Mouse (Mus musculus) hematopoietic multipotent progenitor cell, adult 10-12 weeks (in vitro differentiated cells): ENCODE measurements around the gene Arl6ip5. TPM values are rescaled to one million over a fixed set of nuclear protein-coding genes. Genes with fewer than 3 reads are reported as not detected.

Source experiments
- polyA plus RNA-seq: library from polyadenylated mRNA; stranded (reverse); fragments of >175 nt; gene quantifications from 2 replicates; pipeline ENCODE4 v1.2.3, GENCODE M21; 2012; ENCODE audit warnings: low replicate concordance

The Arl6ip5 gene
- polyA plus RNA-seq = 12.9 and 72.9 TPM in 2 replicates

GRCm38 (mm10) chr6:97210191-97210961 lies at the start of gene Arl6ip5:
Arl6ip5 (plus strand) TSS chr6:97210689.

GRCm38 (mm10) chr6:97178491-97179366 lies 31.8 kb upstream of the Arl6ip5 start, which contains the start of gene Tmf1:
Tmf1 (minus strand) TSS chr6:97179122.

GRCm38 (mm10) chr6:97205439-97205885 lies 5.0 kb upstream of the Arl6ip5 start, which contains the start of gene Uba3:
Uba3 (minus strand) TSS chr6:97205647.

GRCm38 (mm10) chr6:97252711-97253221 lies 42.3 kb downstream of the Arl6ip5 start, which contains the start of gene Lmod3:
Lmod3 (minus strand) TSS chr6:97252759.

Other genes starting within 250 kb of the Arl6ip5 start
- not detected in 2 replicates for gene Fam19a4, start 150.3 kb upstream of the Arl6ip5 start, polyA plus RNA-seq
- 1.0 and 1.1 TPM in 2 replicates for gene Eogt, start 61.5 kb upstream of the Arl6ip5 start, polyA plus RNA-seq
- gene Tmf1, start 31.6 kb upstream of the Arl6ip5 start, polyA plus RNA-seq = 11.1 and 19.3 TPM in 2 replicates
- 9.6 and 15.3 TPM in 2 replicates for gene Uba3, start 5.0 kb upstream of the Arl6ip5 start, polyA plus RNA-seq
- not detected in 2 replicates for gene Lmod3, start 42.1 kb downstream of the Arl6ip5 start, polyA plus RNA-seq